Mouse (Mus musculus): ENCODE results near the gene Smyd1.

GRCm38 (mm10) chr6:71204166-71204565 lies 117.9 kb downstream of the Smyd1 start:
- TF ChIP-seq TAL1 (IDR thresholded peaks at IDR 0.05; ENCODE audit: low read length) (no peak), GATA1 (IDR thresholded peaks at IDR 0.05; ENCODE audit: low read length) (no peak)
